Mouse (Mus musculus) skeletal muscle tissue, adult 2 months (tissue): Measurements from ENCODE around the gene Plin5.
"Not testable (repeated sequence)": the region's sequence is repeated elsewhere in the genome, so short reads cannot be mapped to it uniquely, and the experiment has no call there.

Experiments
- DNase-seq: peaks from one replicate; pipeline ENCODE4 v3.0.0-alpha.2; 2012; ENCODE audit warnings: low read depth, low spot score

Plin5 gene

GRCm38 (mm10) chr17:56074097-56074826 is 43.1 kb downstream of the Plin5 start:
- peak; percentile 78 for DNase-seq

GRCm38 (mm10) chr17:56072243-56072642 is 45.2 kb downstream of the Plin5 start:
- no peak for DNase-seq

GRCm38 (mm10) chr17:56071126-56071525 is 46.3 kb downstream of the Plin5 start:
- no peak for DNase-seq

GRCm38 (mm10) chr17:56069066-56069465 is 48.3 kb downstream of the Plin5 start:
- no peak for DNase-seq

GRCm38 (mm10) chr17:56066451-56066850 is 50.9 kb downstream of the Plin5 start:
- DNase-seq: no peak

GRCm38 (mm10) chr17:56065715-56066114 is 51.7 kb downstream of the Plin5 start:
- not testable (repeated sequence) for DNase-seq

- no peak for DNase-seq
Observed at GRCm38 (mm10) chr17:56062081-56062480, 55.3 kb downstream of the Plin5 start.
